Mouse (Mus musculus): ENCODE data around the gene Hsd17b3.

Hsd17b3 gene

GRCm38 (mm10) chr13:64089130-64089529 is at the start of gene Hsd17b3:
TSS of gene Hsd17b3 (minus strand) at chr13:64089230.
- DNase-seq (ENCODE audit: low read depth, low spot score) = no peak

GRCm38 (mm10) chr13:64129616-64130375 is 40.8 kb upstream of the Hsd17b3 start:
- DNase-seq (ENCODE audit: low read depth, low spot score) = no peak

DNA sequence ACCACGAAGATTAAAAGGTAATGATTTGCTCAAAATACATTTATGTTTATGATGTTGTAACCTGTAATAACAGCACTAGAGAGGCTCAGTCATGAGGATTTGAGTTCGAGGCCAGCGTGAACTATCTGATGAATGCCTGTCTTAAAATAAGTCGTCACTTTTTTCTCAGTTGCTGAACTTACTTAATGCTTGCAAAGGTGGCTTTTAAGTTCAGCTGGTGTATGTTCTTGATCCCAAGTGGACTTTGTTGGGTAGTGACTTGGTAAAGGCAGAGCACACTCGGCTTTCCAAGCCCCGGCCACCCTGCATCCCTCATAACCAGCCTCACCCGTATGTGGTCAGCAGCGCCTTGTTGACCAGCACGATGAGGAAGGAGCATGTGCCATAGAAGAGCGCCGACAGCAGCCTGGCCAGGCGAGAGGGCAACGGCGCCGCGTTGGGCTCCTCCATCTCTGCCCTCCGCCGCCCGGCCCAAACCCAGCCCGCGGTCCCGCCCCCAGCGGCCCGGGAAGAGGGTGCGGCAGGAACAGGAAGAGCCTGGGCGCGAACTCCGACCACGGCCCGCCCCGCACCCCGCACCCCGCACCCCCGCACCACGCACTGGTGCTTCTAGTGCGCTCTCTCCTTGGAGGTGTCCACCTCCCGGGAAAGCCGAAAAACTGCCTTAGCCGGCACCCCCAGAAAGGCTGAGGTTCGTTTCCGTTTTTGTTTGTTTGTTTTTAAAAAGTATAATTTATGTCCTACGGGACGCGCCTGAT is 40.0 kb upstream of the Hsd17b3 start, which contains the start of gene Slc35d2:
Slc35d2 (minus strand) TSS at position 511 of the 758 bp plus-strand sequence.
- no peak for DNase-seq (ENCODE audit: low read depth, low spot score)

- DNase-seq (ENCODE audit: low read depth, low spot score) = no peak
Measured at GRCm38 (mm10) chr13:64126316-64126715, 37.3 kb upstream of the Hsd17b3 start.

DNA sequence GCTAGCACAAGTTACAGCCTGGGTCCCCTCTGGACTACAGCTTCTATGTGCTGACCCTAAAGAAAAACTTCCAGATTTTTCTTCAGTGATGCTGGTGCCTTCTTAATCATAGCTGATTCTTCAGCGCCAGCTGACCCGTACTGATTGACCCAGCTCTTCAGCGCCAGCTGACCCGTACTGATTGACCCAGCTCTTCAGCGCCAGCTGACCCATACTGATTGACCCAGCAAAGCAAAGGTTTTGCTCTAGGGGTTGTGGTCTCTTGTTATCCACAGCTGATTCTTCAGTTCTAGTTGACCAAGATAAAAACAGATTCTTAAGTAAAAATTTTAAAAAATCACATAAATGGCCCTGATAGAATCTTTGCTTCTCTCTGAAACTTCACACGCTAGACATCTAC is 35.9 kb upstream of the Hsd17b3 start:
- DNase-seq (ENCODE audit: low read depth, low spot score) = no peak

- no peak for DNase-seq (ENCODE audit: low read depth, low spot score)
Measured at GRCm38 (mm10) chr13:64123491-64124188, 34.6 kb upstream of the Hsd17b3 start.

DNA sequence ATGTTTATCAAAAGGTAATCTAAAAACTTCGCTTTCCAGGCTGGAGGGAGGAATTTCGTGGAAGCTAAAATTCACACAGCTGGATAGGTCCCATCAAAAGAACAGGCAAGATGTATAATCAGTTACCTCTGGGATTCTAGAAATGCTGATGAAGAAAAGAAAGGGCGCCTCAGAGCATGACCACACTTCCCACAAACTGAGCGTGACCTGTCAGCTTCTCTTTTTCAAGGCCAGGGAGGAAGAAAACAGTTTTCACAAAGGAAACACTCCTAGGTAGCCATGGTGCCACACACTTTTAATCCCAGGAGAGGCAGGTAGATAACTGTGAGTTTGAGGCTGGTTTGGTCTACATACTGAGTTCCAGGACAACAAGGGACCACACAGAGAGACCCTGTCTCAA is 31.7 kb upstream of the Hsd17b3 start:
- DNase-seq (ENCODE audit: low read depth, low spot score) = no peak

- no peak for DNase-seq (ENCODE audit: low read depth, low spot score)
Measured at GRCm38 (mm10) chr13:64117442-64117841, 28.4 kb upstream of the Hsd17b3 start.

DNA sequence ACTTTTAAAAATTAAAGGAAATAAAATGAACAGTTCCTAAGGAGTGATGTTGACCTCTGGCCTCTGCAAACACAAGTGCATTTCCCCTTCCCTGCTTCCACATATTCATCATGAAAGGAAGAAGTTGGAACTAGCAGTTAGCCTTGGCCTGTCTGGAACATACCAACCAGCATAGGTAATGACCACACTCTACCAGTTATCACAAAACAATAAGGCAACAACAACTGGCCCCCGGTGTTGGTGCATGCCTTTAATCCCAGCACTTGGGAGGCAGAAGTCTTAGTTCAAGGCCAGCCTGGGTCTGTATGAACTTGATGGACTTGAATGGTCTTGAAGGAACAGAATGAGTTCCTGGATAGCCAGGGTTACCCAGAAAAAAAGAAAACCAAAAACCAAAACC is 21.4 kb upstream of the Hsd17b3 start:
- no peak for DNase-seq (ENCODE audit: low read depth, low spot score)

- no peak for DNase-seq (ENCODE audit: low read depth, low spot score)
Measured at GRCm38 (mm10) chr13:64108381-64108850, 19.4 kb upstream of the Hsd17b3 start.

- no peak for DNase-seq (ENCODE audit: low read depth, low spot score)
Measured at GRCm38 (mm10) chr13:64107535-64107934, 18.5 kb upstream of the Hsd17b3 start.

- no peak for DNase-seq (ENCODE audit: low read depth, low spot score)
Measured at GRCm38 (mm10) chr13:64107105-64107504, 18.1 kb upstream of the Hsd17b3 start.

DNA sequence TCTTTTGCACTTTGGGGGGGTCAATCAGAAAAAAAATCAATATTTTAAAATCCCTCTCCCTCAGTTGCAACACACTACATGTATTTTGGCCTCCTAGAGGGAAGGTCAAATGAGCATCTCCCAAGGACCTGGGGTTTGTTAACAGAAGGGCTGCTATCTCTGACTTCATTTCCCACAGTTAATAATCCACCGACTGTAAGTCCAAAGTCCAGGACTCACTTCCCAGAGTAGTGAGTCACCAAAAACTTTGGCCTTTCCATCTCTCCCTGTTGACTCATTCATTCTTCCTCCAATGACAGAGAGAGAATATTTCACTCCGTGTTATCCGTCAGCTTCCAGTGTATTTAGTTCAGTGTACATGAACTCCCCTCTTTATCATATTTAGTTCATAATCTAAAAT is 16.7 kb upstream of the Hsd17b3 start:
- no peak for DNase-seq (ENCODE audit: low read depth, low spot score)

GRCm38 (mm10) chr13:64100186-64100585 is 11.2 kb upstream of the Hsd17b3 start:
- no peak for DNase-seq (ENCODE audit: low read depth, low spot score)

DNA sequence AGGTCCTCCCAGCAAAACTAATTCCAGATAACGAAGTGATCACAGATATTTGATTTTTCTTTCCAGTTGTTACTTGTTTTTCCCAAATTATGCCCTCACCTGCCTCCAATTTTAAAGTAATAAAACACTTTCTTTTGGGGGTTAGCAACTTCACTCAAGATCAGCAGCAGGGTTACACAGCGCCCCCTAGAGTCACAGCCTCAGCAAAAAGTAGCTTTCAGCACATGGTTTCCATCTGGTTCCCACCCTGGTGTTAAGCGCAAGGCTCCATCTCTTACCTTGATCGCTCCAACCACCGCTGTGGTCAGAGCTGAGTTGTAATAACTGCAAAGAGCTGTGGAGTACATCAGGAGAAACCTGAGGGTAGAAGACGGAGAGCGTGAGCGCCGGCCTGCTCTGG is 10.0 kb upstream of the Hsd17b3 start:
- DNase-seq (ENCODE audit: low read depth, low spot score) = no peak

DNA sequence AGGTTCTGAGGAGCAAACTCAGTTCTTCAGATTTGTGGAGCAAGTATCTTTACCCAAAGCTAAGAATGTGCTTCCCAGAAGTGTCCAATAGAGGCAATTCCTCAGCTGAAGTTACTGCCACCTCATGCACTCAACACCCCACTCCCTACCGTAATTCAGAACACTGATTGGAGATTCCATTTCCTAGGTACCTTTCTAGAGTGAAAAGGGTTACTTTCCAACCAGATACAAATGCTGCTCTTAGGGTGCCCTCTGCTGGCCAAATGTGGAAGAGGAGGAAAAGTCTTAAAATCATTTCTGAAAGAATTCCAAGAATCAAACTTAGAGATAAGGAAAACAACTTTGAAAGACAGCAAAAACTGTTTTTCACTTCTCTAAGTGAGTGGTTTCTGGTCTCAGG is 4.3 kb upstream of the Hsd17b3 start:
- peak; percentile 37 for DNase-seq (ENCODE audit: low read depth, low spot score)

- DNase-seq (ENCODE audit: low read depth, low spot score) = no peak
Measured at GRCm38 (mm10) chr13:64092752-64093151, 3.7 kb upstream of the Hsd17b3 start.

DNA sequence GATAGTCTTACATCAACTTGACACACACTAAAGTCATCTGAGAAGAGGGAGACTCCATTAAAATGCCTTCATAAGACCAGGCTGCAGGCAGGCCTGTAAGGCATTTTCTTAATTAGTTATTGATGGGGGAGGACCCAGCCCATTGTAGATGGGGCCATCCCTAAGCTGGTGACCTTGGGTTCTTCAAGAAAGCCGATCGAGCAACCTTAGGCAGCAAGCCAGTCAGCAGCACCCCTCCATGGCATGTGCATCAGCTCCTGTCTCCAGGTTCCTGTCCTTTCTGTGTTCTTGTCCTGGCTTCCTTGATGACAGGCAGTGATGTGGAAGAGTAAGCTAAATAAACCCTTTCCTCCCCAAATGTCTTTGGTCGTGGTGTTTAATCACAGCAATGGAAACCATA is 3.1 kb upstream of the Hsd17b3 start:
- no peak for DNase-seq (ENCODE audit: low read depth, low spot score)

GRCm38 (mm10) chr13:64091006-64091405 is 2.0 kb upstream of the Hsd17b3 start:
- no peak for DNase-seq (ENCODE audit: low read depth, low spot score)

GRCm38 (mm10) chr13:64090278-64090677 is 1.2 kb upstream of the Hsd17b3 start:
- DNase-seq (ENCODE audit: low read depth, low spot score) = no peak

DNA sequence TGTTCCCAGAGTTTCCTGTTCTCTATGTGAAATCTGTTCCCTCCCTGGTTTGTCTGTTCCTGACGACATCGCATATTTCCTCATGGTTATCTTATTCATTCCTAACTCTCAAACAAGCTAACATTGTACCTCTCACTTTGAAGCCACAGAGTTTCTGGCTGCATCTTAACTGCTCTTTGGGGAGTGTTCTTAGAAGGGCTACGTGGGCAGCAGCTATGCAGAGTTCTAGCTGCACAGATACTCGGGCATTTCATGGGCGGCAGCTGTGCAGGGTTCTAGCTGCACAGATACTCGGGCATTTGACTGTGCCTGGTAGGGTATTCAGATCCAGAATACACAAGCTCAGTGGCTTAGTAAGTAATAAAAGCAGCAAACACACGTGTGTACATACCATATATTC is 973 bp downstream of the Hsd17b3 start:
- no peak for DNase-seq (ENCODE audit: low read depth, low spot score)

DNA sequence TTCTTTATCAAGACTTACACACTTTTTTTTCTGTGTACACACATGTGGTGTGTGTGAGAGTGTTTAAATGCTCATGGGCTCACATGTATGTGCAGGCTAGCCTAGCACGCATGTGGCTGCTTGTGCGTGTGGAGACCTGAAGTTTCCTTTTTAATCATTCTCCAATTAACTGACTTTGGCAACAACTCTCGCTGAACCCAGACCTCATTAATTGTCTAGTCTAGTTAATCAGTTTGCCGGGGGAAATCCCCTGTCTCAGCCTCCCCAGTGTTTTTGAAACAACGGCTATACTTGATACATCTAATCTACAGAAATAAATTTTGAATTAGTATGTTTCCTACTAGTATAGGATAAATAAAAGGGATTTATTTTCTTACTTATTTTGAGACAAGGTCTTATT is 3.0 kb downstream of the Hsd17b3 start:
- no peak for DNase-seq (ENCODE audit: low read depth, low spot score)
